Mouse (Mus musculus) embryonic facial prominence, embryonic 15.5 days (tissue): ENCODE data around the gene Zfp385c. TPM values are rescaled to one million over a fixed set of nuclear protein-coding genes. Genes with fewer than 3 reads are reported as not detected.
A peak's percentile ranks its signal among the peaks of the same experiment; 100 is the strongest.

Source experiments
- ATAC-seq: fragments of 200-750 bp; cut with Nextera tagmentation; 2 replicates; pipeline ENCODE4 v1.8.0; 2017; ENCODE audit warnings: low read depth, moderate TSS enrichment; ENCODE audit not compliant: insufficient number of reproducible peaks, low FRiP score, low TSS enrichment
- H3K27ac ChIP-seq: fragments of 300-500 bp; sonication (generic); replicated peaks from 2 replicates; pipeline ENCODE4 v1.5.1; 2015; ENCODE audit warnings: mild to moderate bottlenecking, inconsistent platforms
- H3K27me3 ChIP-seq: fragments of 300-500 bp; sonication (generic); 2 replicates; pipeline ENCODE4 v1.6.1; 2015; ENCODE audit warnings: inconsistent platforms
- H3K36me3 ChIP-seq: fragments of 300-500 bp; sonication (generic); 2 replicates; pipeline ENCODE4 v1.6.1; 2015; ENCODE audit warnings: mild to moderate bottlenecking, inconsistent platforms
- H3K4me1 ChIP-seq: fragments of 300-500 bp; sonication (generic); 2 replicates; pipeline ENCODE4 v1.6.1; 2015; ENCODE audit warnings: inconsistent platforms
- H3K4me2 ChIP-seq: fragments of 300-500 bp; sonication (generic); replicated peaks from 2 replicates; pipeline ENCODE4 v1.6.1; 2015; ENCODE audit warnings: mild to moderate bottlenecking, inconsistent platforms
- H3K4me3 ChIP-seq: fragments of 300-500 bp; sonication (generic); replicated peaks from 2 replicates; pipeline ENCODE4 v1.5.1; 2015; ENCODE audit warnings: mild to moderate bottlenecking, inconsistent platforms
- H3K9ac ChIP-seq: fragments of 300-500 bp; sonication (generic); 2 replicates; pipeline ENCODE4 v1.6.1; 2015; ENCODE audit warnings: inconsistent platforms
- H3K9me3 ChIP-seq: fragments of 300-500 bp; sonication (generic); replicated peaks from 2 replicates; pipeline ENCODE4 v1.6.1; 2016; ENCODE audit warnings: inconsistent platforms
- WGBS: fragments of 180-500 bp; shearing (Covaris S2); methylation state at CpG from one replicate; pipeline ENCODE4 v1.1.7; 2015; 5-methylcytosine and 5-hydroxymethylcytosine counted together
- polyA plus RNA-seq: library from polyadenylated mRNA; unstranded; fragments of >200 nt; fragmentation: Nextera tagmentation; extraction: Ambion mirVana; gene quantifications from 2 replicates; pipeline ENCODE4 v1.2.1, GENCODE M21; 2015

The Zfp385c gene
- polyA plus RNA-seq, 1 experiment from 2014 or later, result 3.1 TPM

GRCm38 (mm10) chr11:100716649-100717048 lies 24.4 kb upstream of the Zfp385c start:
- H3K36me3 ChIP-seq, result peaks cover 45% of the 10 kb centered on the region
- no peak overlapping the region for H3K27ac ChIP-seq
- WGBS, result 72% methylated on average over 3 of the region's 3 CpGs

DNA sequence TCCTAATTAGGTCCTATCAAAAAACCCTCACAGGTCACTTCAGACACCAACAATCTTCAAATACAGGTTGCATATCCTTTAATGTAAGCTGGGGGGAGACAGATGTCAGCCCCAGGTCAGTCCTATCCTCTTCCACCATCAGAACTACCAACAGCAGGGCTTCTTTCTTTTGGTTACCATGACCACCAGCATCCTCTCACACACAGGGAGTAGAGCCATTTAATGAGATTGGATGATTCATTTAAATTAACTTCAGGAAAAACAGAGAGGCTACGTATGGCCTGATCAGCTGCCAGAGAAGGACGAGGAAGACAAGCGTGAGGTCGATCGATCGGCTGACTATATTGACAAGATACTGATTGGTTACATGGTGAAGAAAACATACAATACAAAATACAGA lies 22.7 kb upstream of the Zfp385c start:
- peaks cover 43% of the 10 kb centered on the region for H3K4me1 ChIP-seq
- WGBS, result 87% methylated on average over 6 of the region's 6 CpGs
- peaks cover 54% of the 10 kb centered on the region for H3K36me3 ChIP-seq
- ATAC-seq, result no peak
- H3K27me3 ChIP-seq, result no peaks in the 10 kb centered on the region
- no peak overlapping the region for H3K4me2 ChIP-seq
- H3K9ac ChIP-seq, result no peak overlapping the region
- no peak overlapping the region for H3K4me3 ChIP-seq
- no peak overlapping the region for H3K27ac ChIP-seq
- no peaks in the 10 kb centered on the region for H3K9me3 ChIP-seq

More at GRCm38 (mm10) chr11:100716649-100717048, 24.4 kb upstream of the Zfp385c start:
- Histone ChIP-seq H3K27me3 (no peaks in the 10 kb centered on the region), H3K4me2 (no peak overlapping the region), H3K4me3 (no peak overlapping the region), H3K4me1 (peaks cover 49% of the 10 kb centered on the region), H3K9ac (no peak overlapping the region), H3K9me3 (no peaks in the 10 kb centered on the region)
- no peak for ATAC-seq

DNA sequence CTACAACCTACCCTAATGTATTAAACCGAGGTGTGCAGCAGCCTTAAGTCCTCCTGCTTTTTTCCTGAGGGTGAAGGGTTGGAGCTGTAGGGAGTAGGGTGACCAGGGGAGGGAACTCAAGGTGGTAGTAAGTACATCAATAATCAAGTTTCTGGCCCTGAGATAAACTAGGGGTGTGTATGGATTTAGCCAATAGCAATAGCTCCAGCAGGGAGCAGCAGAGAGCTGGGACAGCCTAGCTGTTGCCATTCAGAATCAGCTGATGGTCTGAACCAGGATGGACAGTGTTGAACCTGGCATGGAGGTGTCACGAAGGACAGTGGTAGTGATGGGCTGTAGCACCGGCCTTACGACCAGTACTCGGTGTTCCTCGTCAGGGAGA lies 22.3 kb upstream of the Zfp385c start:
- Histone ChIP-seq H3K27me3 (no peaks in the 10 kb centered on the region), H3K4me2 (peak overlapping the region; percentile 52), H3K9me3 (no peaks in the 10 kb centered on the region), H3K36me3 (peaks cover 53% of the 10 kb centered on the region), H3K27ac (peak overlapping the region; percentile 63; the same call in 1 of the 2 replicates), H3K4me1 (peaks cover 39% of the 10 kb centered on the region), H3K9ac (0 out of 2 replicates have a peak overlapping the region, but pooled peaks have one; percentile 24), H3K4me3 (peak overlapping the region; percentile 35; the same call in 1 of the 2 replicates)
- 48% methylated on average over 6 of the region's 6 CpGs for WGBS
- no peak for ATAC-seq

- Histone ChIP-seq H3K9ac (peak within 1 kb of the TSS; percentile 24; the same call in 1 of the 2 replicates), H3K4me1 (peaks cover 37% of the 10 kb centered on the region), H3K9me3 (no peaks in the 10 kb centered on the region), H3K27me3 (no peaks in the 10 kb centered on the region), H3K27ac (peak within 1 kb of the TSS; percentile 83), H3K4me2 (peak within 1 kb of the TSS; percentile 52), H3K36me3 (peaks cover 54% of the 10 kb centered on the region), H3K4me3 (peak within 1 kb of the TSS; percentile 35)
- ATAC-seq, result peak; percentile 31; the same call in 1 of the 2 replicates
- 6% methylated on average over 38 of the region's 38 CpGs for WGBS
Measured at GRCm38 (mm10) chr11:100713735-100714533, 21.7 kb upstream of the Zfp385c start, which contains the start of gene Hspb9. Gene Hspb9 (plus strand): TSS chr11:100713850.

DNA sequence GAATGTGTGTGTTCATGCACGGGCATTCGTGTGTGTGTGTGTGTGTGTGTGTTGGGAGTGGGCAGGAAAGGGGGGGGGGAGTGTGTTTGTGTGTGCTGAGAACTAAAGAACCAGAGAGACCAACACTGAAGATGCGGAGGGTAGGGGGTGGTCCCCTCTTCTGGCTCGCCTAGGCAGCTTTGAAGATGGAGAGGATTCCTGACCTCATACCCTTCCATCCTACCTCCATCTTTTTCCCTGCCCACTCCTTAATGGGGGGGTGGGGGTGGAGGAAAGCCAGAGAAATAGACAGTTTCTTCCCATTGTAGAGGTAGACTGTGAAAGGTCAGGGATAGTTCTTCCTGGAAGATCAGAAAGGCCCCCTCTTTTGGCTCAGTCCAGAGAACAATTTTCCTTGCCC lies 20.9 kb upstream of the Zfp385c start:
- Histone ChIP-seq H3K27ac (peak overlapping the region; percentile 83), H3K4me3 (no peak overlapping the region), H3K4me1 (peaks cover 35% of the 10 kb centered on the region), H3K4me2 (peak overlapping the region; percentile 52), H3K36me3 (peaks cover 55% of the 10 kb centered on the region), H3K27me3 (no peaks in the 10 kb centered on the region), H3K9ac (0 out of 2 replicates have a peak overlapping the region, but pooled peaks have one; percentile 24), H3K9me3 (no peaks in the 10 kb centered on the region)
- ATAC-seq, result no peak
- WGBS, result 43% methylated on average over 4 of the region's 4 CpGs

GRCm38 (mm10) chr11:100711783-100712615 lies 19.7 kb upstream of the Zfp385c start, which contains the start of gene Kat2a:
Gene Kat2a (minus strand): TSS chr11:100712465.
- H3K36me3 ChIP-seq, result peaks cover 56% of the 10 kb centered on the region
- peak; percentile 88 for ATAC-seq

DNA sequence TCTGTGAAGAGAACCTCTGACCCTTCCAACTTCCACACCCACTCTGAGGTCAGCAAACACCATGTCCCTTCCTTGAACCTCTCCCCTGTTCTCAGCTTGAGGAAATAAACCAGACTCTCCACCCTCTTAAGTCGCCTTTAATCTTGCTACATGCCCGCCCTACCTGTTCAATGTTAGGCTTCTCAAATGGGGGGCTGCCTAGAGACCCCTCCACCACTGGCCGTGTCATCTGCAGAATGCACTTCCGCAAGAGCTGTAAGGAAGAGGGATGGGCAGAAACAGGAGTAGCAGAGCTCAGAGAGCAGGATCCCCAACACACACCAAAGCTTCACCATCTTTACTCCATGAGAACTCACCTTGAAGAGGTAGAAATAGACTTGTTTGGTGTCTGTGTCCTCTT lies 18.7 kb upstream of the Zfp385c start:
- Histone ChIP-seq H3K4me3 (peak overlapping the region; percentile 99; the same call in 1 of the 2 replicates), H3K4me1 (peaks cover 35% of the 10 kb centered on the region), H3K9me3 (no peaks in the 10 kb centered on the region), H3K36me3 (peaks cover 56% of the 10 kb centered on the region), H3K4me2 (0 out of 2 replicates have a peak overlapping the region, but pooled peaks have one; percentile 72), H3K27ac (no peak overlapping the region), H3K27me3 (no peaks in the 10 kb centered on the region), H3K9ac (no peak overlapping the region)
- 85% methylated on average over 4 of the region's 4 CpGs for WGBS
- no peak for ATAC-seq

More at GRCm38 (mm10) chr11:100711783-100712615, 19.7 kb upstream of the Zfp385c start, which contains the start of gene Kat2a:
- H3K4me2 ChIP-seq, result peak within 1 kb of the TSS; percentile 72
- no peaks in the 10 kb centered on the region for H3K27me3 ChIP-seq
- H3K4me3 ChIP-seq, result peak within 1 kb of the TSS; percentile 99
- WGBS, result under 1% methylated on average over 47 of the region's 48 CpGs
- peak within 1 kb of the TSS; percentile 83 for H3K27ac ChIP-seq
- H3K4me1 ChIP-seq, result peaks cover 35% of the 10 kb centered on the region
- peak within 1 kb of the TSS; percentile 99 for H3K9ac ChIP-seq
- H3K9me3 ChIP-seq, result no peaks in the 10 kb centered on the region

DNA sequence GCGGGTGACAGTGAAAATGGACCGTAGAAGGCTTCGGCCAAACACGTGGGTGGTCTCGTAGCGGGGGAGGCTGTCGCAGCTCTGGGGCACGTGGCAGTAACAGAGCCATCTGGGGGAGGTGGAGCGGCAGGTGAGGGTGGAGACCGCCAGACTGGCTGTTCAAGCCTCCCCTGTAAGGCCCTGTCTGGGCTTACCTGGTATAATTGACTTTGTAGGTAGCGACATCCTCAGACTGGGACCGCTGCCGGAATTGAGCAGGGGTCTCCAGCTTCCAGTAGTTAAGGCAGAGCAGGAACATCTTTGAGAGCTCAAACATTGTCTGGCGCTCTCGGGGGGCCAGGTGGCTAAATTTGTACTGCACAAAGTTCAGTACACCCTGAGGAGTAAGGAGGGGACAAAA lies 18.3 kb upstream of the Zfp385c start:
- Histone ChIP-seq H3K27me3 (no peaks in the 10 kb centered on the region), H3K27ac (no peak overlapping the region), H3K4me1 (peaks cover 35% of the 10 kb centered on the region), H3K4me2 (no peak overlapping the region), H3K4me3 (no peak overlapping the region), H3K36me3 (peaks cover 56% of the 10 kb centered on the region), H3K9ac (no peak overlapping the region), H3K9me3 (no peaks in the 10 kb centered on the region)
- ATAC-seq, result no peak
- WGBS, result 88% methylated on average over 15 of the region's 15 CpGs

DNA sequence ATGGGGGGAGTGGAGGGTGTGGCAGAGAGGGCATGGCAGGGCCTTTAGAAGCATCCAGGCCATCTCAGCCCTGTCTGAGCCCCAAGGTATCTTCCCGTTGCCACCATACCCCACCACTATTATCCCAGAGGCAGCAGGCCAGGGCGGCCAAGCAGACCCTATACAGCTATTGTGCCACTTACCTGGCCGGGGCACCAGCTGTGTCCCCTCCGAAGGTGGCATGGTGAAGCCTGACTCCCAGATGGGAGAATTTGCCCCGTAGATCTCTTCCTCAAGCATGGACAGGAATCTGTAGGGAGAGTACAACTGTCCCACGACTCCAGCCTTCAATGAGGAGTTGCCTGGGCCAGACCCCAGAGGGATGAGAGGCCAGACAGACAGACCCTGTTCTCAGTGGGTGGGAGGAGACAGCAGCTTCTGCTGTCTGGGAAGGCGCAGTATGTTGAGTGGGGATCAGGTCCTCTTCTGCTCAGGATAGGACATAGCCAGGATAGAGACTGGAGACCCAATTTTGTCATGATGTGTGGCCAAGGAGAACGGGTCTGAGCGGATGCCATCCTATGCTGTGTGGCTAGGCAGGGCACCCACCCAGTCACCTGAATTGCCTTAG lies 17.1 kb upstream of the Zfp385c start:
- Histone ChIP-seq H3K4me3 (no peak overlapping the region), H3K27me3 (no peaks in the 10 kb centered on the region), H3K27ac (no peak overlapping the region), H3K9me3 (no peaks in the 10 kb centered on the region), H3K4me1 (peaks cover 36% of the 10 kb centered on the region), H3K4me2 (no peak overlapping the region), H3K36me3 (peaks cover 65% of the 10 kb centered on the region), H3K9ac (no peak overlapping the region)
- ATAC-seq, result no peak
- WGBS, result 90% methylated on average over 9 of the region's 9 CpGs

DNA sequence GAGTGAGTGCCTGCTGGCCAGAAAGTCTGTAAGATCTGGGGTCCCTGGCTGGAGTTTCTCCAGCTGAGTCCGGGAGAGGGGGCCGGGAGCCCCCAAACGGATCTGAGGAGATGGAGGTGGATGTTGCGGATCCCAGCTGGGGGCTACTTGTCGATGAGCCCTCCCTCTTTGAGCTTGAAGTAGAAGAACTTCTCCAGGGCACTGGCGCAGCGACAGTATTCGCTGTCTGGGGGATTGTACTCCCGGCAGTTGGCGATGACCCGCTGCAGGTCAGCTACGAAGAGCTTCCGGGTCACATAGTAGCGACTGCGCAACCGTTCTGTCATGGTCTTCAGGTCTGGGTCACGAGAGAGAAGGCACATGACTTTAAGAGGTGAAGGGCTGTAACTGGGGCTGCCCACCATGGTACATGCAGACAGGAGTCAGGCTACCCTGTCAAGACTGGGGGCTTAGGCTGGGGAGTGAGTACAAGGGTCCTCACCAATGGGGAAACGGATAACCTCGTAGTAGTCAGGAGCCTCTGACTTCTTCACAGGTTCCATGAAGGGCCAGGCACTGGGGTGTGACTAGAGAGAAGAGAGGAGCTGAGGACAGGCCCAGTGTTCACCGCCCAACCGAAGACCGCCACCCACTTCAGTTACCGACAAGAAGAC lies 13.0 kb upstream of the Zfp385c start:
- Histone ChIP-seq H3K4me2 (no peak overlapping the region), H3K36me3 (peaks cover 58% of the 10 kb centered on the region), H3K27ac (no peak overlapping the region), H3K4me3 (no peak overlapping the region), H3K9me3 (no peaks in the 10 kb centered on the region), H3K4me1 (peaks cover 29% of the 10 kb centered on the region), H3K27me3 (no peaks in the 10 kb centered on the region), H3K9ac (no peak overlapping the region)
- ATAC-seq, result no peak
- 90% methylated on average over 23 of the region's 23 CpGs for WGBS
